Mouse (Mus musculus) neural tube, embryonic 15.5 days (tissue): ENCODE measurements at regions not wholly inside any gene's neighbourhood (a gene's known extent, or its start where the extent isn't known, plus 50 kb on each side); places are given as distances from the start of the nearest gene placed in this dataset.
"Not testable (repeated sequence)": the region's sequence is repeated elsewhere in the genome, so short reads cannot be mapped to it uniquely, and the experiment has no call there.

Experiments
- ATAC-seq: fragments of 200-750 bp; cut with Nextera tagmentation; 2 replicates; pipeline ENCODE4 v1.8.0; 2017; ENCODE audit warnings: mild to moderate bottlenecking, moderate TSS enrichment, moderate library complexity; ENCODE audit not compliant: low FRiP score
- H3K27ac ChIP-seq: fragments of 300-500 bp; sonication (generic); replicated peaks from 2 replicates; pipeline ENCODE4 v1.5.1; 2015; ENCODE audit warnings: mild to moderate bottlenecking, inconsistent platforms
- H3K27me3 ChIP-seq: fragments of 300-500 bp; sonication (generic); replicated peaks from 2 replicates; pipeline ENCODE4 v1.6.1; 2015; ENCODE audit warnings: inconsistent platforms
- H3K36me3 ChIP-seq: fragments of 300-500 bp; sonication (generic); 2 replicates; pipeline ENCODE4 v1.6.1; 2015; ENCODE audit warnings: inconsistent platforms
- H3K4me1 ChIP-seq: fragments of 300-500 bp; sonication (generic); 2 replicates; pipeline ENCODE4 v1.6.1; 2015; ENCODE audit warnings: inconsistent platforms
- H3K4me2 ChIP-seq: fragments of 300-500 bp; sonication (generic); 2 replicates; pipeline ENCODE4 v1.6.1; 2015; ENCODE audit warnings: inconsistent platforms, mild to moderate bottlenecking, moderate library complexity
- H3K4me3 ChIP-seq: fragments of 300-500 bp; sonication (generic); replicated peaks from 2 replicates; pipeline ENCODE4 v1.5.1; 2015; ENCODE audit warnings: mild to moderate bottlenecking, inconsistent platforms
- H3K9ac ChIP-seq: fragments of 300-500 bp; sonication (generic); replicated peaks from 2 replicates; pipeline ENCODE4 v1.6.1; 2015; ENCODE audit warnings: mild to moderate bottlenecking, inconsistent platforms
- H3K9me3 ChIP-seq: fragments of 300-500 bp; sonication (generic); replicated peaks from 2 replicates; pipeline ENCODE4 v1.6.1; 2016; ENCODE audit warnings: inconsistent platforms
- WGBS: fragments of 180-500 bp; shearing (Covaris S2); methylation state at CpG from one replicate; pipeline ENCODE4 v1.1.7; 2015; ENCODE audit warnings: mixed read lengths; 5-methylcytosine and 5-hydroxymethylcytosine counted together

GRCm38 (mm10) chr11:40510325-40511239, 184.4 kb downstream of the Mat2b start:
- Histone ChIP-seq H3K36me3 (no peaks in the 10 kb centered on the region), H3K27ac (no peak overlapping the region), H3K4me1 (no peaks in the 10 kb centered on the region)

GRCm38 (mm10) chr11:40491599-40491998, 203.4 kb downstream of the Mat2b start:
- 40% methylated on average over 6 of the region's 6 CpGs for WGBS
- H3K9ac ChIP-seq: no peak overlapping the region
- H3K4me1 ChIP-seq: no peaks in the 10 kb centered on the region
- no peaks in the 10 kb centered on the region for H3K27me3 ChIP-seq
- no peaks in the 10 kb centered on the region for H3K9me3 ChIP-seq
- no peak overlapping the region for H3K4me3 ChIP-seq
- H3K4me2 ChIP-seq: no peak overlapping the region
- no peak overlapping the region for H3K27ac ChIP-seq
- no peak for ATAC-seq
- no peaks in the 10 kb centered on the region for H3K36me3 ChIP-seq

More at GRCm38 (mm10) chr11:40510325-40511239, 184.4 kb downstream of the Mat2b start:
- H3K4me3 ChIP-seq: no peak overlapping the region
- H3K9ac ChIP-seq: no peak overlapping the region
- ATAC-seq: peak; percentile 63; the same call in 1 of the 2 replicates
- no peak overlapping the region for H3K4me2 ChIP-seq
- H3K27me3 ChIP-seq: no peaks in the 10 kb centered on the region
- WGBS: 43% methylated on average over 10 of the region's 10 CpGs
- H3K9me3 ChIP-seq: no peaks in the 10 kb centered on the region

DNA sequence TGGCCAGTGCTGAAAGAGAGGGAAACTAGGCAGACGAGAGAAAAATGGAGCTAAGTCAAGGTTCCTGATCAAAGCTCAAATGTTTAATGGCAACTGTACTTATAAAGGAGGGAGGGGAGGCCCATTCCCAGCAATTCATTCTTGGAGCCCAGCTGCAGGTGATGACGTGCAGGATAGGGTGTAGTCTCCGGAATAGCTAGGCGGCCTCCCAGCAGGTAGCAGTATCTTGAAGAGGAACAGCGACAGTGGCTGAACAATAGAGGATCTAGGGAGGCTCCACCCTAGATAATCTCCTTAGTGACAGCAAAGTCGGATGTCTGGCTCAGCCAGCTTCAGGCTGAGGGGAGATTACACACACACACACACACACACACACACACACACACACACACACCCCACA, 216.8 kb downstream of the Mat2b start:
- not testable (repeated sequence) for ATAC-seq, H3K27me3 ChIP-seq, H3K4me3 ChIP-seq, H3K36me3 ChIP-seq, H3K4me1 ChIP-seq, H3K9me3 ChIP-seq, H3K9ac ChIP-seq, H3K4me2 ChIP-seq, H3K27ac ChIP-seq
- 27% methylated on average over 6 of the region's 6 CpGs for WGBS

- H3K36me3 ChIP-seq: no peaks in the 10 kb centered on the region
- H3K9me3 ChIP-seq: no peaks in the 10 kb centered on the region
- no peak overlapping the region for H3K9ac ChIP-seq
- H3K4me2 ChIP-seq: no peak overlapping the region
- no peak overlapping the region for H3K4me3 ChIP-seq
- H3K4me1 ChIP-seq: no peaks in the 10 kb centered on the region
- WGBS: 25% methylated on average over 7 of the region's 7 CpGs
- H3K27ac ChIP-seq: no peak overlapping the region
- no peaks in the 10 kb centered on the region for H3K27me3 ChIP-seq
- ATAC-seq: no peak
These were observed 217.7 kb downstream of the Mat2b start for GRCm38 (mm10) chr11:40477294-40477693.

DNA sequence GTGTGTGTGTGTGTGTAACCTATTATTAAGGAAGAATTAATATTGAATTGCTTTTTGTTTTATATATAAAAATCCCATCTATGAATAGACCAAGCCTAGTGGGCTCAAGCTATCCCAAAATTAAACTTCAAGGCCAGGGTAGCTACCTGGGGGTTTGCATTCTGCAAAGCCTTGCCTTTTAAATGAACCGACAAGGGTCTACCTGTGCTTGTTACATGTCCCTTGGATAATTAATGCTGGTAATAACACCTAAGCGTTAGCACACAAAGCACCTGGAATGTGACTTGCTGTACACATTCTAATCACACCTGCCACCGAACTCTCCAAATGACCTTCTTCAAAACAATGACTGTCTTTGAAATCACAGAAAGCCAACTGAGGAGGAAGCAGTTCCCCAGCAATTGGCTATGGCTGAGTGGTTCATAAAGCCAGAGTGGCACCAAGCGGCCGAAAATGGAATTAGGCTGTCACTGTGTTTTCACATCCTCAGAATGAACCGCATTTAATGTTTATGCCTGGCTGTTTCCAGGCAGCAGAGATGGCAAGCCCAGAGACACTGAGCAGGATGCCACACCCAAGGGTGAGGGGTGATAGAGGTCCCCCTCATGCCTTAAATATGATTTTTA, 225.8 kb downstream of the Mat2b start:
- peak; percentile 93 for ATAC-seq
- Histone ChIP-seq H3K9ac (no peak overlapping the region), H3K4me1 (peaks cover 12% of the 10 kb centered on the region; the same call in 1 of the 2 replicates), H3K4me2 (no peak overlapping the region), H3K27ac (peak overlapping the region; percentile 67; the same call in 1 of the 2 replicates), H3K27me3 (no peaks in the 10 kb centered on the region), H3K36me3 (no peaks in the 10 kb centered on the region), H3K4me3 (no peak overlapping the region), H3K9me3 (no peaks in the 10 kb centered on the region)
- 11% methylated on average over 6 of the region's 6 CpGs for WGBS

GRCm38 (mm10) chr11:40456571-40456970, 238.4 kb downstream of the Mat2b start:
- WGBS: 53% methylated on average over 6 of the region's 6 CpGs
- H3K9ac ChIP-seq: no peak overlapping the region
- no peak overlapping the region for H3K27ac ChIP-seq
- no peaks in the 10 kb centered on the region for H3K36me3 ChIP-seq
- H3K9me3 ChIP-seq: no peaks in the 10 kb centered on the region
- peak; percentile 73 for ATAC-seq
- no peak overlapping the region for H3K4me3 ChIP-seq
- H3K4me2 ChIP-seq: no peak overlapping the region
- H3K27me3 ChIP-seq: no peaks in the 10 kb centered on the region
- peaks cover 6% of the 10 kb centered on the region; the same call in 1 of the 2 replicates for H3K4me1 ChIP-seq

DNA sequence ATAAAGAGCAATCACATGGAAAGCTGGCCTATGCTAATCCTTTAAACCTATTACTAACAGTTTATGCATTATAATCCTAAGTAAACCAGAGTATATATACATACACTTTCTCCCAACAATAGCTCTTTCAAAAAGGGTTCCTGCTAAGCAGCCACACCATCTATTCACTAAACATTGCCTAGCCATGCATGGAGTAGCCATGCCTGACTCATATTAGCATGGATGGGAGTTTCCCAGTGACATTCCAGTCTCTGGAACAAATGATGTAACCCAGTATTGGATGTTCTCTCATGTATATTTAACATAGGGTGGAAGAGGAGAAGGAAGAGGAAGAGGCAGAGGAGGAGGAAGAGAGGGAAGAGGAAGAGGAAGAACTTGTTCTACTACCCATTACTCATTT, 240.0 kb downstream of the Mat2b start:
- not testable (repeated sequence) for H3K36me3 ChIP-seq, H3K9me3 ChIP-seq

GRCm38 (mm10) chr11:40446846-40447245, 248.2 kb downstream of the Mat2b start:
- 68% methylated on average over 2 of the region's 2 CpGs for WGBS
- no peak for ATAC-seq
- H3K4me1 ChIP-seq: no peaks in the 10 kb centered on the region

More for the DNA sequence above, 240.0 kb downstream of the Mat2b start:
- H3K4me3 ChIP-seq, H3K9ac ChIP-seq, ATAC-seq, H3K27me3 ChIP-seq, H3K27ac ChIP-seq, H3K4me2 ChIP-seq, H3K4me1 ChIP-seq: not testable (repeated sequence)

GRCm38 (mm10) chr11:40434002-40434401, 261.0 kb downstream of the Mat2b start:
- H3K4me3 ChIP-seq: no peak overlapping the region
- no peaks in the 10 kb centered on the region; the same call in 1 of the 2 replicates for H3K27me3 ChIP-seq
- no peaks in the 10 kb centered on the region for H3K36me3 ChIP-seq
- no peaks in the 10 kb centered on the region for H3K4me1 ChIP-seq
- no peak for ATAC-seq
- H3K9ac ChIP-seq: no peak overlapping the region
- H3K9me3 ChIP-seq: no peaks in the 10 kb centered on the region
- no peak overlapping the region for H3K27ac ChIP-seq
- WGBS: 38% methylated on average over 1 of the region's 1 CpGs
- no peak overlapping the region for H3K4me2 ChIP-seq

More at GRCm38 (mm10) chr11:40446846-40447245, 248.2 kb downstream of the Mat2b start:
- no peak overlapping the region for H3K9ac ChIP-seq
- no peaks in the 10 kb centered on the region for H3K36me3 ChIP-seq
- no peaks in the 10 kb centered on the region for H3K9me3 ChIP-seq
- H3K27ac ChIP-seq: no peak overlapping the region
- no peak overlapping the region for H3K4me2 ChIP-seq
- H3K4me3 ChIP-seq: no peak overlapping the region
- no peaks in the 10 kb centered on the region for H3K27me3 ChIP-seq

DNA sequence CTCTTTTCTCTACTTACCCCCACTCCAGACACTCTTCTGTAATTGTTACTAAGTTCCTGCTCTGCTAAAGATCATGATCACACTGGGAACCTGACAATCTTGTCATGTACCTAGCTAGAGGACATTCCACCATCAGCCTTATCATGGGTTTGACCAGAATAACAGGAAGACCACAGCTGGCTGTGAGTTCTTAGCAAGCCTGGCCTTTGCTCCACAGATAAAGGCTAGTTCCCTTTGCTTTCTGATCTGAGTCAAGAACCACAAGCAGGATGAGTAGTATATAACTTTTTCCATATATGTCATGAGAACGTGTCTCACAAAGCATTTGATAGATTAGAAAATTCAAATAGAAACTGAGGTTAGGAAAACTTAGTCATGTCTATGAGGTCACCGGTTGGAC, 266.1 kb downstream of the Mat2b start:
- Histone ChIP-seq H3K9me3 (no peaks in the 10 kb centered on the region), H3K9ac (no peak overlapping the region), H3K27ac (no peak overlapping the region), H3K4me2 (no peak overlapping the region), H3K4me3 (no peak overlapping the region), H3K4me1 (no peaks in the 10 kb centered on the region), H3K36me3 (no peaks in the 10 kb centered on the region), H3K27me3 (no peaks in the 10 kb centered on the region; the same call in 1 of the 2 replicates)
- ATAC-seq: no peak
- WGBS: 86% methylated on average over 2 of the region's 2 CpGs

GRCm38 (mm10) chr11:40424316-40424715, 270.7 kb downstream of the Mat2b start:
- ATAC-seq: no peak
- Histone ChIP-seq H3K4me1 (no peaks in the 10 kb centered on the region), H3K27ac (no peak overlapping the region), H3K36me3 (no peaks in the 10 kb centered on the region), H3K4me3 (no peak overlapping the region), H3K4me2 (no peak overlapping the region), H3K9ac (no peak overlapping the region), H3K27me3 (no peaks in the 10 kb centered on the region), H3K9me3 (no peaks in the 10 kb centered on the region)
- WGBS: 59% methylated on average over 3 of the region's 3 CpGs

GRCm38 (mm10) chr11:40407571-40407970, 287.4 kb downstream of the Mat2b start:
- Histone ChIP-seq H3K36me3 (no peaks in the 10 kb centered on the region), H3K27me3 (no peaks in the 10 kb centered on the region), H3K4me2 (no peak overlapping the region), H3K9me3 (no peaks in the 10 kb centered on the region), H3K4me1 (no peaks in the 10 kb centered on the region), H3K4me3 (no peak overlapping the region), H3K27ac (no peak overlapping the region), H3K9ac (no peak overlapping the region)
- no peak for ATAC-seq
